Mouse (Mus musculus): ENCODE results near the gene Acadvl.

Acadvl gene

GRCm38 (mm10) chr11:70014880-70015558, at the start of gene Acadvl:
Acadvl (minus strand) TSS chr11:70015411.
- peak; percentile 71 for DNase-seq (ENCODE audit: low read depth, low spot score)

GRCm38 (mm10) chr11:70063053-70063452, 47.8 kb upstream of the Acadvl start:
- no peak for DNase-seq (ENCODE audit: low read depth, low spot score)

GRCm38 (mm10) chr11:70059930-70060329, 44.7 kb upstream of the Acadvl start:
- DNase-seq (ENCODE audit: low read depth, low spot score) = no peak

DNA sequence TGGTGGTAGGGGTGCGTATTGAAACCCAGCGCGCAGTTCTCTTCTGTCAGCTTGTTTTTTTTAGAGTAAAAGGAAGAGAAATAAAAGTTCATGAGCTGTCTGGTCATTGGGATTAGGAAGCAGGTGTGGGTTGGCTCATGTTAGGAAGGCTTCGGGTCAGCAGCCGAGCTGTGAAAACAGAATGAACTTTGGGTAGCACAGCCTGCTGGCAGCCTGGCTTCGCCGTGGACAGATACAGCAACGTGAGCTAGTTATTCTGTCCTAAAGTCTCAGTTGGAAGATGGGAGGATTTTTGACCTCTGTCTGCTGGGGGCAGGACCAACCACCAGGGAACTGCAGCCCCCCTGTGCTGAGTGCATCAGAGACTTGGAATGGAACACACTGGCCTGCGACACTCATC, 42.6 kb upstream of the Acadvl start:
- no peak for DNase-seq (ENCODE audit: low read depth, low spot score)

DNA sequence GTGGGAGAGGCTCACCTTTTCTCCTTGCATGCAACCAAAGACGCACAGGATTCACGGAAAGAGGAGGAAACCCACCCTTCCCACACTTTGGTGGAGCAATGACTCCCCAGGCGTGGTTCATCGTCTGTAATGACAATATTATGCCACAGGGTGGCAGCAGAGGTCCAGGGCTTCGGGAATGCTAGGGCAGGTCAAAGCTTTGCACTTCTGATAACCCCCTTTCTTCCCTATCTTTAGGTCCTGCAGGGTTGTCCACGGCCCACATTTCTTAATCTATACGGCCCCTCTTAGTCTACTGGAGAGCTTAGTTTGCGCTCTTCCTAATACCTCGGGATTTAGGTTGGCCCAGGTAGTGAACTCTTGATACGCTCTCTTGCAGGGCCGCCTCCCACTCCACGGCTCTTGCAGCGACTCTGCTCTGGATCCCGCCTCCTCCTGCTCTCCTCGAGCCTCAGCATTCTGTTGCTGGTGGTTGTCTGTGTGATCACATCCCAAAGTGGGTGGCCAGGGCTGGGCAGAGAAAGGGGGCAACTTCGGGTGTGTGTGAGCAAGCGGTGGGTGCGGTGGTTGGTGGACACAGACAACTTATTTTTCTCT, 40.5 kb upstream of the Acadvl start:
- peak; percentile 67 for DNase-seq (ENCODE audit: low read depth, low spot score)

DNA sequence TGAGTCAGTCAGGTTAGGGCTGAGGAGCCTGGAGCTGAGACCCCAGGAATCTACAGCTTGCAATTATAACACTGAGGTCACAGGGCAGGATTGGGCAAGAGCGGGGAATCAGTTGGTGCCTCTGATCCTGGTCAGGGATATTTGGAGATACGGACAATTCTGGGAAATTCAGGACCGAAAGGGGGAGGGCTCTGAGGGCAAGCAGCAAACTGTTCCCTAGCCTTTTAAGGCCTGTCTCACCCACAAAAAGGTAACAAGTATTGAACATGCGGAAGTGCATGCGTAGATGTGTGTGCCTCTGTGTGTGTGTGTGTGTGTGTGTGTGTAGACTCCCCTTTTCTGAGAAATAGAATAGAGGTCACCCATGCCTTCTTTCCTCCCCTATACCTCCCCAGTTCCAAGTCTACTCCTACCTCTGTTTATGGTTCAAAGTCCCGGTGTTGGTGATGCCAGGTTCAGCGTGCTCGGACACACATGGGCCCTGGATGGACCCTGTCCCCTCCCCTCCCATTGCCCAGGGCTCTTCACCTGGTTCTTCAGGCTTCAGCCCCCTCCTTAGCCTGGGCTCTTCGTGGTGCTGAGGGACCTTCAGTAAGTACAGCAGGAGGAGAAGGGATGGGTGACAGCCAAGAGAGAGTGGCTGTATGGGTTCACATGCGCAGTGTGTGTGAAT, 38.8 kb upstream of the Acadvl start, which contains the start of gene Asgr1:
Asgr1 (plus strand) TSS at position 188 of the 673 bp plus-strand sequence.
- DNase-seq (ENCODE audit: low read depth, low spot score) = no peak

DNA sequence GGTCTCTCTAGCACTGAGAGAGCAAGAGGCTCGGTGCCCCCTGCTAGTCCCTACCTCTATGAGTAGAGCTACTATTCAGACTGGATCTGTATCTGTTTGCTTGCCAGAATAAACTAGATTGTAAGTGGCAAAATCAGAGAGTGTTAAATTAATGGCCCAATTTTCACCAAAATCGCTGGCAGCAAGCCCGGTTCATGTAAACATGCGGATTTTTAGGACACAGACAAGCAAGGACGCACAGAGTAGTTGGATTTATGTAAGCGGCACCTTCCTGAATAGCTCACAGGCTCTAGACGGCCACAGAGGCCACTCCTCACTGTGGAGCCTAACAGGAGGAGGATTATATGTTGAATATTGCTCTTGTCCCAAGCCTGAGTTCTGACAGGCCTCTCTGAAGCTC, 37.9 kb upstream of the Acadvl start:
- no peak for DNase-seq (ENCODE audit: low read depth, low spot score)

GRCm38 (mm10) chr11:70049816-70050215, 34.6 kb upstream of the Acadvl start:
- no peak for DNase-seq (ENCODE audit: low read depth, low spot score)

GRCm38 (mm10) chr11:70049366-70049765, 34.2 kb upstream of the Acadvl start:
- DNase-seq (ENCODE audit: low read depth, low spot score) = no peak

DNA sequence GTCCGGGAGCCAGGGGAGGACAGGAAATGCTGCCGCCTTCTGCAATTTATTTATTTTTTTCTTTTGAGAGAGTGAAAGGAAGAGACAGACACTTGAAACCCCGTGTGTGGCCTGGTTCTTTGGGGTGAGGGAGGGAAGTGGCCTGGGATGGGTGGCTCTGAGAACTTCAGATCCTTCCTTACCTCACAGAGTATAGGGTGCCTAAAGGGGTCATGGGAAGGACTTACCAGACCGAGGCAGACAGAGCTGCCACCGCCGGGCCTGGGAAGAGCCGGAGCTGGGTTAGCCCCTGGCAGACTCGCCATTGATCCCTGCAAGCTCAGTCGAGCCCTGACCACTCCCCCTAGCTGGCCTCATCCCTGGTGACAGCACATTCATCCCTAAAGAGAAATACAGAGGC, 30.2 kb upstream of the Acadvl start:
- no peak for DNase-seq (ENCODE audit: low read depth, low spot score)

- no peak for DNase-seq (ENCODE audit: low read depth, low spot score)
Observed at GRCm38 (mm10) chr11:70043665-70044064, 28.5 kb upstream of the Acadvl start.

DNA sequence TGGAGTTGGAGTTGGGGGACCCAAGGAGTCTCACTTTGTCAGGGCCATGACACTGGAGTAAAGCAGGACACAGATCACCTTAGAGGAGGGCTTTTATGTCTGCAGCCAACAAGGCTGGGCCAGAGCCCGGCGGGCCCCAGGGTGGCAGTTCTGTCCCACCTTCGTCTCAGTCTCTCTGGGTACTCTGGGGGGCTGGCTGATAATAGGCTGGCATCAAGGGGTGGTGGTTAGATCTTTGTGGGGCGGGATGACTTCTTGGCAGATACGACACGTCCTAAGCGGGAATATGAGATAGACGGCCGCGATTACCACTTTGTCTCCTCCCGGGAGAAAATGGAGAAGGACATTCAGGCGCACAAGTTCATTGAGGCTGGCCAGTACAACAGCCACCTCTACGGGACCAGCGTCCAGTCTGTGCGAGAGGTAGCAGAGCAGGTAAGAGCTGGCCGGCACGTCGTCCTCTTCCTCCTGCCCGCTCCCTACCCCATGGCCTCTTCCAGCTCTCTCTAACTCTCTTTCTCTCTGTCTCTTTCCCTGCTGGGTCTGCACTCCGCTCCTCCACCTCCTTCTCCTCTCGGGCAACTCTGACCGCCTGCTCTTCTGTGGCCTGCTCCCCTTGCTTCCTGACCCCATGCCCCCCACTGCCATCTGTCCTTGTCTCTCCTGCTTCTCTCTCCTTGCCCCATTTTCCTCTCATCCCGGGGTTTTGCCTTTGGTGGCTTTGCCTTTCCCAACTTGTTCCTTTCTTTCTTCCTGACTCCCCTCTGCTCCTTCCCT, 27.3 kb upstream of the Acadvl start:
- DNase-seq (ENCODE audit: low read depth, low spot score) = no peak

DNA sequence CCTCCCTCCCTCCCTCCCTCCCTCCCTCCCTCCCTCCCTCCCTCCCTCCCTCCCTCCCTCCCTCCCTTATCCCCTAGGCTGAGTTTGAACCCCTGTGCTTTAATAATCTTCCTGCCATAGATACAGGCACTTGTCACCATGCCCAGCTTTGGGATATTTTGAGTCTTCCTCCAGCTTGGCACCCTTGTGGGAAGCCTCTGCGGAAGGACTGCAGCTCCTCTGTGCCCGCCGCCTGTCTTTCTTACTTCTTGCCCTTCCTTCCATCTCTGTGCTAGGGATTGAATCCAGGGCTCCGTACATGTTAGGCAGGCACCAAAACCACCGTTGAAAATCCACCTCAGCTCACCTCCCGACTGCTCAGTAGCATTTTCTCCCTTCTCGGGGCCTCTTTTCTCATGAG, 25.0 kb upstream of the Acadvl start:
- no peak for DNase-seq (ENCODE audit: low read depth, low spot score)

DNA sequence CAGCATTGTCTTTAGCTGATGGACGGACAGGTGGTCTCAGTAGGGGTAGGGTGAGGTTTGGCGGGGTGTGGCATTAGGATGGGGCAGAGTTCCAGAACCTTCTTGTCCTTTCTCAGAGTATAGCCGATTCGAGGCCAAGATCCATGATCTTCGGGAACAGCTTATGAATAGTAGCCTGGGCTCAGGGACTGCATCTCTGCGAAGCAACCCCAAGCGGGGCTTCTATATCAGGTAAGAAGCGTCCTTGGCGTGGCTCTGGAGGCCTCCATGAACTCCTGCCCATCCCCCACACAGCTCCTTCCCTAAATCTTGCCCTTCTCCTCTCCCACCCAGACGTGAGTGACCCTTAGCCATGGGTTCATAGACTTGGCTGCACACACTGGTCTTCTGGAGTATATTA, 24.4 kb upstream of the Acadvl start:
- no peak for DNase-seq (ENCODE audit: low read depth, low spot score)

- DNase-seq (ENCODE audit: low read depth, low spot score) = no peak
Observed at GRCm38 (mm10) chr11:70038174-70038573, 23.0 kb upstream of the Acadvl start.

DNA sequence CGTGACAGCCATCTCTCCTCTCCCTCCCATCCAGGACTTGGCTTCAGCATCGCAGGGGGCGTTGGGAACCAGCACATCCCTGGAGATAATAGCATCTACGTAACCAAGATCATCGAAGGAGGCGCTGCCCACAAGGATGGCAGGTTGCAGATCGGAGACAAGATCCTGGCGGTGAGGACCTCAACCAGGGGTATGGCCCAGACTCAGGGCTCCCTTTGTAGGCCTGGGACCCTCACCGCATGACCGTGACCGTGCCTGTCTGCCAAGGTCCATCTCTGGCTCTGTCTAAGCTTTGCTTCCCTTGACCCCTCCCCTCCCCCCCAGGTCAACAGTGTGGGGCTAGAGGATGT, 16.1 kb upstream of the Acadvl start:
- DNase-seq (ENCODE audit: low read depth, low spot score) = no peak

GRCm38 (mm10) chr11:70030651-70031320, 15.6 kb upstream of the Acadvl start:
- no peak for DNase-seq (ENCODE audit: low read depth, low spot score)

- DNase-seq (ENCODE audit: low read depth, low spot score) = no peak
Observed at GRCm38 (mm10) chr11:70029829-70030550, 14.8 kb upstream of the Acadvl start.

- peak; percentile 51 for DNase-seq (ENCODE audit: low read depth, low spot score)
Observed at GRCm38 (mm10) chr11:70029130-70029801, 14.1 kb upstream of the Acadvl start.

- DNase-seq (ENCODE audit: low read depth, low spot score) = no peak
Observed at GRCm38 (mm10) chr11:70028401-70029129, 13.4 kb upstream of the Acadvl start.

Data from retina, postnatal 7 days (tissue).